Mouse (Mus musculus): ENCODE data around the gene Hpse.

DNA sequence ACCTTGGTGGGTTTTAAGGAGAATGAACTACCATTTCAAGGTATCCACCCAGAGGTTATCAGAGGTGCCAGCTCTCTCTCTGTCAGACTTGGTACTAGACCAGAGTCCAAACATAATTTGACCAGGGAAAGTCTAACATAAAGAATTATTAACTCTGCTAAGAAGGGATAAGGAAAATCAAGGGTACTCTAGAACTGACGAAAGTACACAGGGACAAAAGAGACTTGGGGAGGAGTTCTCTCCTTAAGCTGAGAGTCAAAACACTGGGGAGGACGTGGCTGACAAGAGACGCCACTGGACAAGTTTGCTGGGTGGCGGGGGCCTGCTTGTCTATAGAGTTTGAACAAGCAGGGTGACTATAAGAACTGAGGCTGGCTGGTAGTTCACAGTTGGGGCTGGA, 73.0 kb downstream of the Hpse start:
- no peak for TF ChIP-seq CTCF (IDR thresholded peaks at IDR 0.05; ENCODE audit: low read depth, low read length)
- TF ChIP-seq POLR2A (IDR thresholded peaks at IDR 0.05; ENCODE audit: borderline replicate concordance, low read depth, low read length) = no peak

Measured in bone marrow macrophage, adult 2 months (primary cell).